Mouse (Mus musculus) midbrain, embryonic 14.5 days (tissue): Measurements from ENCODE around the gene Sult2b1. TPM values are rescaled to one million over a fixed set of nuclear protein-coding genes. Genes with fewer than 3 reads are reported as not detected.

Source experiments
- ATAC-seq: fragments of 200-750 bp; cut with Nextera tagmentation; 2 replicates; pipeline ENCODE4 v1.8.0; 2017; ENCODE audit warnings: moderate number of reproducible peaks, moderate library complexity; ENCODE audit not compliant: low FRiP score, low TSS enrichment
- DNase-seq: peaks from one replicate; pipeline ENCODE4 v3.0.0-alpha.2; 2015
- H3K27ac ChIP-seq: fragments of 300-500 bp; sonication (generic); replicated peaks from 2 replicates; pipeline ENCODE4 v1.5.1; 2014; ENCODE audit warnings: mild to moderate bottlenecking, low read depth, low read length, moderate library complexity
- H3K27me3 ChIP-seq: fragments of 300-500 bp; sonication (generic); 2 replicates; pipeline ENCODE4 v1.6.1; 2014; ENCODE audit warnings: low read length, control low read depth, mixed read lengths; ENCODE audit not compliant: control insufficient read depth, insufficient read depth
- H3K36me3 ChIP-seq: fragments of 300-500 bp; sonication (generic); 2 replicates; pipeline ENCODE4 v1.6.1; 2014; ENCODE audit warnings: low read length, control low read depth; ENCODE audit not compliant: control insufficient read depth, insufficient read depth
- H3K4me1 ChIP-seq: fragments of 300-500 bp; sonication (generic); 2 replicates; pipeline ENCODE4 v1.6.1; 2014; ENCODE audit warnings: mild to moderate bottlenecking, antibody characterized with exemption, low read length, control low read depth; ENCODE audit not compliant: control insufficient read depth, insufficient read depth
- H3K4me2 ChIP-seq: fragments of 300-500 bp; sonication (generic); 2 replicates; pipeline ENCODE4 v1.6.1; 2014; ENCODE audit warnings: mild to moderate bottlenecking, low read length, moderate library complexity
- H3K4me3 ChIP-seq: fragments of 300-500 bp; sonication (generic); replicated peaks from 2 replicates; pipeline ENCODE4 v1.5.1; 2014; ENCODE audit warnings: low read depth, low read length
- H3K9ac ChIP-seq: fragments of 300-500 bp; sonication (generic); replicated peaks from 2 replicates; pipeline ENCODE4 v1.6.1; 2014; ENCODE audit warnings: mild to moderate bottlenecking, low read length, moderate library complexity
- H3K9me3 ChIP-seq: fragments of 300-500 bp; sonication (generic); 2 replicates; pipeline ENCODE4 v1.6.1; 2016; ENCODE audit warnings: low read length, control low read depth, mixed read lengths; ENCODE audit not compliant: control insufficient read depth
- WGBS: fragments of 180-500 bp; shearing (Covaris S2); extraction: QIAGEN DNeasy Blood & Tissue Kit; methylation state at CpG from one replicate; pipeline ENCODE4 v1.1.7; 2014; 5-methylcytosine and 5-hydroxymethylcytosine counted together
- polyA plus RNA-seq: library from polyadenylated mRNA; unstranded; fragments of >200 nt; fragmentation: Nextera tagmentation; extraction: Ambion mirVana; gene quantifications from 2 replicates; pipeline ENCODE4 v1.2.1, GENCODE M21; 2014

The Sult2b1 gene
- polyA plus RNA-seq, 1 experiment from 2014 or later, result 5.2 TPM

- no peaks in the 10 kb centered on the region for H3K27me3 ChIP-seq
- no peak overlapping the region for H3K27ac ChIP-seq
- no peaks in the 10 kb centered on the region for H3K9me3 ChIP-seq
- 88% methylated on average over 5 of the region's 5 CpGs for WGBS
- no peak overlapping the region for H3K4me3 ChIP-seq
- no peak overlapping the region for H3K9ac ChIP-seq
- 0 out of 2 replicates have a peak, but pooled peaks cover 9% of the 10 kb centered on the region for H3K36me3 ChIP-seq
- ATAC-seq (no peak), DNase-seq (no peak)
- no peak overlapping the region for H3K4me2 ChIP-seq
- no peaks in the 10 kb centered on the region for H3K4me1 ChIP-seq
Observed at GRCm38 (mm10) chr7:45733477-45733876, 51.0 kb downstream of the Sult2b1 start.

GRCm38 (mm10) chr7:45730727-45731431 is 53.6 kb downstream of the Sult2b1 start:
- Histone ChIP-seq H3K36me3 (peaks cover 28% of the 10 kb centered on the region), H3K4me1 (no peaks in the 10 kb centered on the region), H3K27ac (no peak overlapping the region), H3K27me3 (no peaks in the 10 kb centered on the region), H3K4me2 (no peak overlapping the region), H3K9ac (no peak overlapping the region), H3K9me3 (no peaks in the 10 kb centered on the region), H3K4me3 (no peak overlapping the region)
- ATAC-seq (no peak), DNase-seq (peak; percentile 53)
- WGBS, result 16% methylated on average over 16 of the region's 16 CpGs

GRCm38 (mm10) chr7:45727625-45728024 is 56.8 kb downstream of the Sult2b1 start:
- no peak overlapping the region for H3K9ac ChIP-seq
- no peak for ATAC-seq
- no peaks in the 10 kb centered on the region for H3K9me3 ChIP-seq
- peaks cover 60% of the 10 kb centered on the region for H3K36me3 ChIP-seq
- no peaks in the 10 kb centered on the region for H3K4me1 ChIP-seq
- H3K27ac ChIP-seq, result no peak overlapping the region
- no peaks in the 10 kb centered on the region for H3K27me3 ChIP-seq
- H3K4me2 ChIP-seq, result no peak overlapping the region
- no peak overlapping the region for H3K4me3 ChIP-seq
- WGBS, result 83% methylated on average over 3 of the region's 3 CpGs
- DNase-seq, result no peak

GRCm38 (mm10) chr7:45726419-45726818 is 58.0 kb downstream of the Sult2b1 start:
- WGBS, result 95% methylated on average over 10 of the region's 10 CpGs
- no peak for DNase-seq
- H3K9ac ChIP-seq, result no peak overlapping the region
- no peaks in the 10 kb centered on the region for H3K4me1 ChIP-seq
- H3K4me2 ChIP-seq, result no peak overlapping the region
- peaks cover 72% of the 10 kb centered on the region for H3K36me3 ChIP-seq
- no peak overlapping the region for H3K4me3 ChIP-seq
- H3K27ac ChIP-seq, result no peak overlapping the region
- no peaks in the 10 kb centered on the region for H3K27me3 ChIP-seq
- no peak for ATAC-seq
- no peaks in the 10 kb centered on the region for H3K9me3 ChIP-seq

GRCm38 (mm10) chr7:45725713-45726112 is 58.8 kb downstream of the Sult2b1 start, which contains the start of gene Spaca4:
Gene Spaca4 (minus strand): TSS chr7:45725813.
- WGBS, result 94% methylated on average over 11 of the region's 11 CpGs
- no peak within 1 kb of the TSS for H3K27ac ChIP-seq
- no peak for DNase-seq
- no peaks in the 10 kb centered on the region for H3K4me1 ChIP-seq
- H3K36me3 ChIP-seq, result peaks cover 79% of the 10 kb centered on the region
- H3K9ac ChIP-seq, result no peak within 1 kb of the TSS
- no peak within 1 kb of the TSS for H3K4me2 ChIP-seq
- ATAC-seq, result no peak
- H3K4me3 ChIP-seq, result no peak within 1 kb of the TSS
- H3K27me3 ChIP-seq, result no peaks in the 10 kb centered on the region
- H3K9me3 ChIP-seq, result no peaks in the 10 kb centered on the region

- Histone ChIP-seq H3K27ac (no peak overlapping the region), H3K4me2 (no peak overlapping the region), H3K27me3 (no peaks in the 10 kb centered on the region), H3K4me3 (no peak overlapping the region), H3K9me3 (no peaks in the 10 kb centered on the region), H3K36me3 (peaks cover 85% of the 10 kb centered on the region), H3K4me1 (no peaks in the 10 kb centered on the region), H3K9ac (no peak overlapping the region)
- 90% methylated on average over 9 of the region's 9 CpGs for WGBS
- no peak for ATAC-seq
- DNase-seq, result no peak
Observed at GRCm38 (mm10) chr7:45725151-45725550, 59.3 kb downstream of the Sult2b1 start.

GRCm38 (mm10) chr7:45723781-45724180 is 60.7 kb downstream of the Sult2b1 start:
- Histone ChIP-seq H3K4me3 (no peak overlapping the region), H3K36me3 (peaks cover 88% of the 10 kb centered on the region), H3K27ac (no peak overlapping the region), H3K9me3 (no peaks in the 10 kb centered on the region), H3K4me2 (no peak overlapping the region), H3K27me3 (no peaks in the 10 kb centered on the region), H3K4me1 (peaks cover 6% of the 10 kb centered on the region), H3K9ac (no peak overlapping the region)
- 96% methylated on average over 14 of the region's 14 CpGs for WGBS
- ATAC-seq, result no peak
- no peak for DNase-seq

GRCm38 (mm10) chr7:45723301-45723700 is 61.2 kb downstream of the Sult2b1 start:
- Histone ChIP-seq H3K4me1 (peaks cover 10% of the 10 kb centered on the region), H3K36me3 (peaks cover 88% of the 10 kb centered on the region), H3K9me3 (no peaks in the 10 kb centered on the region), H3K4me3 (no peak overlapping the region), H3K27me3 (no peaks in the 10 kb centered on the region), H3K27ac (no peak overlapping the region), H3K9ac (no peak overlapping the region), H3K4me2 (no peak overlapping the region)
- no peak for ATAC-seq
- DNase-seq, result no peak
- 92% methylated on average over 4 of the region's 4 CpGs for WGBS

- Histone ChIP-seq H3K9me3 (no peaks in the 10 kb centered on the region), H3K4me3 (no peak overlapping the region), H3K27me3 (no peaks in the 10 kb centered on the region), H3K4me2 (no peak overlapping the region), H3K9ac (no peak overlapping the region), H3K27ac (no peak overlapping the region), H3K36me3 (peaks cover 84% of the 10 kb centered on the region), H3K4me1 (peaks cover 10% of the 10 kb centered on the region)
- no peak for ATAC-seq
- 81% methylated on average over 13 of the region's 13 CpGs for WGBS
- DNase-seq, result no peak
Observed at GRCm38 (mm10) chr7:45722348-45722713, 62.1 kb downstream of the Sult2b1 start.
